Mouse (Mus musculus) kidney, adult 2 months (tissue): Measurements from ENCODE around the gene Psmb2. TPM values are rescaled to one million over a fixed set of nuclear protein-coding genes. Genes with fewer than 3 reads are reported as not detected.

Experiments
- DNase-seq: peaks from one replicate; pipeline ENCODE4 v3.0.0; 2021
- H3K27ac ChIP-seq: fragments of 200-500 bp; 2 replicates; pipeline ENCODE4 v1.5.1; 2012; ENCODE audit warnings: low read depth, low read length, control low read depth, inconsistent platforms; ENCODE audit not compliant: insufficient read depth
- H3K27me3 ChIP-seq: fragments of 200-500 bp; replicated peaks from 2 replicates; pipeline ENCODE4 v1.6.1; 2012; ENCODE audit warnings: mild to moderate bottlenecking, moderate library complexity, low read length, inconsistent platforms; ENCODE audit not compliant: control insufficient read depth, insufficient read depth
- H3K36me3 ChIP-seq: fragments of 200-500 bp; 2 replicates; pipeline ENCODE4 v1.6.1; 2012; ENCODE audit warnings: mild to moderate bottlenecking, moderate library complexity, low read length, inconsistent platforms; ENCODE audit not compliant: control insufficient read depth, insufficient read depth
- H3K4me1 ChIP-seq: fragments of 200-500 bp; 2 replicates; pipeline ENCODE4 v1.6.1; 2011; ENCODE audit warnings: low read length; ENCODE audit not compliant: control insufficient read depth, insufficient read depth
- H3K4me3 ChIP-seq: fragments of 200-500 bp; 2 replicates; pipeline ENCODE4 v1.5.1; 2011; ENCODE audit warnings: mild to moderate bottlenecking, low read depth, low read length, control low read depth; ENCODE audit not compliant: insufficient read depth
- CTCF ChIP-seq: fragments of 200-500 bp; conservative IDR thresholded peaks from 2 replicates; pipeline ENCODE4 v1.5.1; 2011; ENCODE audit warnings: low read depth, mild to moderate bottlenecking, control low read depth, low read length, moderate library complexity, mixed read lengths; ENCODE audit not compliant: insufficient read depth, insufficient read length
- POLR2A ChIP-seq: fragments of 200-500 bp; IDR thresholded peaks from one replicate; pipeline ENCODE4 v1.6.1; 2011; ENCODE audit warnings: low read depth, low read length, control low read depth
- WGBS: fragments of 180-500 bp; shearing (Covaris S2); methylation state at CpG from one replicate; pipeline ENCODE4 v1.1.7; 2018; 5-methylcytosine and 5-hydroxymethylcytosine counted together
- polyA plus RNA-seq: library from polyadenylated mRNA; depleted of rRNA; stranded (reverse); fragments of >200 nt; gene quantifications from 2 replicates; pipeline ENCODE4 v1.2.3, GENCODE M21; 2012

Psmb2 gene
- polyA plus RNA-seq, 1 experiment: 189 TPM

- WGBS: 28% methylated on average over 10 of the region's 10 CpGs
- Histone ChIP-seq H3K27me3 (no peaks in the 10 kb centered on the region), H3K36me3 (no peaks in the 10 kb centered on the region), H3K4me1 (no peaks in the 10 kb centered on the region), H3K4me3 (no peak overlapping the region), H3K27ac (no peak overlapping the region)
- no peak for DNase-seq
- TF ChIP-seq CTCF: no peak
These were observed 33.0 kb upstream of the Psmb2 start for GRCm38 (mm10) chr4:126644333-126644963.

- Histone ChIP-seq H3K36me3 (no peaks in the 10 kb centered on the region), H3K4me3 (no peak overlapping the region), H3K27me3 (no peaks in the 10 kb centered on the region), H3K4me1 (no peaks in the 10 kb centered on the region), H3K27ac (no peak overlapping the region)
- peak; percentile 60 for DNase-seq
- WGBS: 28% methylated on average over 24 of the region's 24 CpGs
- no peak for TF ChIP-seq CTCF
- TF ChIP-seq POLR2A: no peak
These were observed 29.2 kb upstream of the Psmb2 start for GRCm38 (mm10) chr4:126647996-126648910.

- Histone ChIP-seq H3K4me3 (no peak overlapping the region), H3K27ac (no peak overlapping the region), H3K36me3 (no peaks in the 10 kb centered on the region), H3K27me3 (no peaks in the 10 kb centered on the region), H3K4me1 (no peaks in the 10 kb centered on the region)
- DNase-seq: no peak
- TF ChIP-seq POLR2A: no peak
- no peak for TF ChIP-seq CTCF
- 74% methylated on average over 5 of the region's 5 CpGs for WGBS
These were observed 24.3 kb upstream of the Psmb2 start for GRCm38 (mm10) chr4:126653148-126653547.

GRCm38 (mm10) chr4:126655356-126655755 lies 22.1 kb upstream of the Psmb2 start:
- DNase-seq: no peak
- no peak overlapping the region for H3K27ac ChIP-seq
- no peak overlapping the region for H3K4me3 ChIP-seq
- WGBS: 9% methylated on average over 9 of the region's 9 CpGs
- no peaks in the 10 kb centered on the region for H3K4me1 ChIP-seq
- no peaks in the 10 kb centered on the region for H3K27me3 ChIP-seq
- H3K36me3 ChIP-seq: no peaks in the 10 kb centered on the region
- TF ChIP-seq CTCF (no peak), POLR2A (no peak)

GRCm38 (mm10) chr4:126661249-126661648 lies 16.2 kb upstream of the Psmb2 start:
- TF ChIP-seq POLR2A: no peak
- no peak for TF ChIP-seq CTCF
- 74% methylated on average over 7 of the region's 7 CpGs for WGBS
- H3K27ac ChIP-seq: no peak overlapping the region
- DNase-seq: no peak
- no peaks in the 10 kb centered on the region for H3K4me1 ChIP-seq
- H3K36me3 ChIP-seq: no peaks in the 10 kb centered on the region
- H3K27me3 ChIP-seq: no peaks in the 10 kb centered on the region
- H3K4me3 ChIP-seq: no peak overlapping the region

GRCm38 (mm10) chr4:126667075-126667474 lies 10.4 kb upstream of the Psmb2 start:
- WGBS: 94% methylated on average over 2 of the region's 2 CpGs
- Histone ChIP-seq H3K27ac (no peak overlapping the region), H3K4me3 (no peak overlapping the region), H3K4me1 (no peaks in the 10 kb centered on the region), H3K36me3 (no peaks in the 10 kb centered on the region), H3K27me3 (no peaks in the 10 kb centered on the region)
- DNase-seq: no peak
- no peak for TF ChIP-seq CTCF
- no peak for TF ChIP-seq POLR2A

GRCm38 (mm10) chr4:126682298-126682697 lies 4.9 kb downstream of the Psmb2 start:
- Histone ChIP-seq H3K4me1 (peaks cover 2% of the 10 kb centered on the region; the same call in 1 of the 2 replicates), H3K36me3 (peaks cover 6% of the 10 kb centered on the region; the same call in 1 of the 2 replicates), H3K27me3 (no peaks in the 10 kb centered on the region), H3K4me3 (no peak overlapping the region), H3K27ac (no peak overlapping the region)
- WGBS: 61% methylated on average over 5 of the region's 5 CpGs
- peak; percentile 5 for DNase-seq
- no peak for TF ChIP-seq CTCF
- no peak for TF ChIP-seq POLR2A

- TF ChIP-seq POLR2A: no peak
- no peak for TF ChIP-seq CTCF
- 23% methylated on average over 3 of the region's 3 CpGs for WGBS
- Histone ChIP-seq H3K36me3 (peaks cover 6% of the 10 kb centered on the region; the same call in 1 of the 2 replicates), H3K27me3 (no peaks in the 10 kb centered on the region), H3K4me3 (no peak overlapping the region), H3K4me1 (peaks cover 2% of the 10 kb centered on the region; the same call in 1 of the 2 replicates), H3K27ac (no peak overlapping the region)
- no peak for DNase-seq
These were observed 5.7 kb downstream of the Psmb2 start for GRCm38 (mm10) chr4:126683084-126683483.
